Mouse (Mus musculus): ENCODE measurements around the gene Clta. TPM values are rescaled to one million over a fixed set of nuclear protein-coding genes. Genes with fewer than 3 reads are reported as not detected.

Gene Clta
- polyA plus RNA-seq, 1 experiment, result not detected

DNA sequence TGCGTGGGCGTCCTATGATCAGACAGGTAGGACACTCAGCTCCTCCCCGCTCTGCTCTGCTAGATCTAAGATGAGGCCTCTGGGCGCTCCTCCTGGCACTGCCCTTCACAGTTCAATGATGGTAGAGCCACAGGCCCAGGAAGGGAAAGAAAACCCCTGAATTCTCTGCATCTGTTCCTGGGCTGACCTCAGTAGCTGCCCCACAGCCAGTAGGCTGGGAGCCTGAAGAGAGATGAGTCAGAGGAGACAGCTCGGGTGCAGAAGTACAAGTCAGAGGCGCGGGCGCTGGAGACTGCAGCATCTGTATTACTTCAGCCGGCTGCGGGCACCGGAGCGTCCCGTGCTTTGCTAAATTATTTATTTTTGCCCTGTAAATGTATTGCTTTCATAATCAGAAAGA, 35.6 kb upstream of the Clta start:
- no peak overlapping the region for H3K27ac ChIP-seq (ENCODE audit: insufficient read depth, low read depth, low read length)
- no peak overlapping the region for H3K4me3 ChIP-seq (ENCODE audit: insufficient read depth, low read depth, low read length)
- 63% methylated on average over 13 of the region's 13 CpGs for WGBS
- no peak for TF ChIP-seq CTCF (IDR thresholded peaks at IDR 0.05; ENCODE audit: insufficient read depth, low read depth, low read length)
- TF ChIP-seq POLR2A (IDR thresholded peaks at IDR 0.05; ENCODE audit: insufficient read depth, low read depth, low read length), result no peak
- H3K4me1 ChIP-seq (ENCODE audit: control insufficient read depth, insufficient read depth, low read length), result peaks cover 16% of the 10 kb centered on the region

- no peak for TF ChIP-seq CTCF (IDR thresholded peaks at IDR 0.05; ENCODE audit: insufficient read depth, low read depth, low read length)
- Histone ChIP-seq H3K4me1 (ENCODE audit: control insufficient read depth, insufficient read depth, low read length) (peaks cover 17% of the 10 kb centered on the region), H3K27ac (ENCODE audit: insufficient read depth, low read depth, low read length) (no peak overlapping the region), H3K4me3 (ENCODE audit: insufficient read depth, low read depth, low read length) (no peak overlapping the region)
- WGBS, result 37% methylated on average over 4 of the region's 4 CpGs
Measured at GRCm38 (mm10) chr4:43969373-43969772, 34.9 kb upstream of the Clta start.

DNA sequence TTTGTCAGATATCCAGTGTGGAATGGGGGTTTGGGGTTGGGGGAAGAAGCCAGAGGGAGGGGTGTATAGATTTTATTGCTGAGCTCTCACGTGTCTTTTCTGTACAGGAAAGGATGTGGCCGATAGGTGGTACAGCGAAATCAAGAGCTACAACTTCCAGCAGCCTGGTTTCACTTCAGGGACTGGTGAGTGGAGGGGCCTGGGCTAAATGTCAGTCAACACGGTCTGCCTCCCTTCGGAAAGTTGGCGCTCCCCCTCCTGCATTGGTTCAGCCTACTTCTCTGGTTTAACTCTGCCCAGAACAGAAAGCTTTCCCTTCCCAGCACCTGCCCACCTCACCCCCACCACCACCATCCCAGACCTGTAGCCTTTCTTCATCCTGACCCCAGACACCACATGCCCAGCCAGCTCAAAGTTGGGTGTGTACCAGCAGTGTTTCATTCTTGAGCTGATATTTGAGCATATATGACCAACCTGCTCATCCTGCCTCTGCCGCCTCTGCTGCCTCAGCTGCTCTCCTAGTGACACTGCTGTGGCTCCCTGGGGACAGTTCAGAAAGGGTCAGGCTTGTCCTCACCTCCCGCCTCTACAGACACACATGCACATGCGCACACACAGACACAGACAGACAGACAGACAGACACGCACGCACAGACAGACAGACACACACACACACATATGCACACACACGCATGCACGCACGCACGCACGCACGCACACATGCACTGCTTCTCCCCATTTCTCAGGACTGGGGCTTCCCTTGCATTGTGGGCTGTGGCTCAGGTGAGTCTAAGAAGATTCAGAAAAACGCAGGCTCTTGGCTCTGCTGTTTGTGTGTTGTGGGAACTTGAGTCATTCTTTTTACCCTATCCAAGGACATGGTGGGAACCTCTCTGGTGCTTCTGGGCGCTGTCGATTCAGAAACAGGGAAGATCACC, 33.6 kb upstream of the Clta start:
- no peak overlapping the region for H3K27ac ChIP-seq (ENCODE audit: insufficient read depth, low read depth, low read length)
- H3K4me1 ChIP-seq (ENCODE audit: control insufficient read depth, insufficient read depth, low read length), result peaks cover 15% of the 10 kb centered on the region
- 92% methylated on average over 20 of the region's 20 CpGs for WGBS
- H3K4me3 ChIP-seq (ENCODE audit: insufficient read depth, low read depth, low read length), result no peak overlapping the region
- TF ChIP-seq CTCF (IDR thresholded peaks at IDR 0.05; ENCODE audit: insufficient read depth, low read depth, low read length) (no peak), POLR2A (IDR thresholded peaks at IDR 0.05; ENCODE audit: insufficient read depth, low read depth, low read length) (no peak)

DNA sequence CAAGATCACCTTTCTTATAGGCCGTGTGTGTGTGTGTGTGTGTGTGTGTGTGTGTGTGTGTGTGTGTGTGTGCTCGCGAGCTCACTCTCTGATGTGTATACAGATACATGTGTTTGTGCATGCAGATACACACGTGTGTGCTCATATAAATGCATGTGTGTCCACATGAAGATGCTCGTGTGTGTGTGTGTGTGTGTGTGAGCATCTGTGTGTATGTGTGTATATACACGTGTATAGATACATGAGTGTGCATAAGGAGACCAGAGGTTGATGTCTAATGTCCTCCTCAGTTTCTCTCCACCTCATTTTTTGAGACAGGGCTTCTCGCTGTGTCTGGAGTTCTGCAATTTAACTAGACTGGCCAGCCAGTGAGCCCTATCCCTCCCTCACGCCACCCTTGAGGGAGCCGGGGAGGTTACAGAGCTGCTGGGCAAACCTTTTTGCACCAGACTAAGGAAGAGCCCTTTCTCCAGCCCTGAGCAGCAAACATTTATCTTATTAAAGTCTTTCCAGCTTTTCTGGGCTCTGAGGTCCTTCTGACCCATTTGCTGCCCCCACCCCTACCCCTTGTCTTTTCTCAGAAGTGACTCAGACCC, 32.6 kb upstream of the Clta start:
- no peak for TF ChIP-seq CTCF (IDR thresholded peaks at IDR 0.05; ENCODE audit: insufficient read depth, low read depth, low read length)
- TF ChIP-seq POLR2A (IDR thresholded peaks at IDR 0.05; ENCODE audit: insufficient read depth, low read depth, low read length), result no peak
- Histone ChIP-seq H3K4me1 (ENCODE audit: control insufficient read depth, insufficient read depth, low read length) (peaks cover 15% of the 10 kb centered on the region), H3K4me3 (ENCODE audit: insufficient read depth, low read depth, low read length) (no peak overlapping the region), H3K27ac (ENCODE audit: insufficient read depth, low read depth, low read length) (no peak overlapping the region)
- WGBS, result 90% methylated on average over 9 of the region's 9 CpGs

DNA sequence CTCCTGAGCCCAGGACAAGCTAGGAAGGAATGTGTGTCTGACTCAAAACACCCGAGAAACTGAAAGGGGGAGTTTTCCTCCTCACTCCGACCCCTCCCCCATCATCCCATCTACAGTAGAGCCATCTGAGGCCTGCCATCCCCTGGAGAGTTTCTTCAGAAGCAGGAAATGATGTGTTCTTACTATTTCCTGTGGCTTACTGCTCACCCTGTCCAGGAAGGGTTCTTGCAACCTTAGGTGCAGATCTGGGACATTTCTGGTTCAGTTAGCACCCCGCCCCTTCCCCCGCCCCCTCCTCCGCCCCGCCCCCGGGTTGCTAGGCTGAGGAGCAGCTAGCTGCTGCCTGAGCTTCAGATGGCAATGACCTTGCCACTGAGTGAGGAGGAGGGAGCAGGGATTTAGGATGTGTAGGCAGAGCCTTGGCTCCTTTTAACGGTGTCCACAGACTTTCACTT, 32.1 kb upstream of the Clta start:
- WGBS, result 11% methylated on average over 8 of the region's 8 CpGs
- TF ChIP-seq POLR2A (IDR thresholded peaks at IDR 0.05; ENCODE audit: insufficient read depth, low read depth, low read length), result no peak
- TF ChIP-seq CTCF (IDR thresholded peaks at IDR 0.05; ENCODE audit: insufficient read depth, low read depth, low read length), result no peak
- 0 out of 2 replicates have a peak overlapping the region, but pooled peaks have one; percentile 14 for H3K27ac ChIP-seq (ENCODE audit: insufficient read depth, low read depth, low read length)

DNA sequence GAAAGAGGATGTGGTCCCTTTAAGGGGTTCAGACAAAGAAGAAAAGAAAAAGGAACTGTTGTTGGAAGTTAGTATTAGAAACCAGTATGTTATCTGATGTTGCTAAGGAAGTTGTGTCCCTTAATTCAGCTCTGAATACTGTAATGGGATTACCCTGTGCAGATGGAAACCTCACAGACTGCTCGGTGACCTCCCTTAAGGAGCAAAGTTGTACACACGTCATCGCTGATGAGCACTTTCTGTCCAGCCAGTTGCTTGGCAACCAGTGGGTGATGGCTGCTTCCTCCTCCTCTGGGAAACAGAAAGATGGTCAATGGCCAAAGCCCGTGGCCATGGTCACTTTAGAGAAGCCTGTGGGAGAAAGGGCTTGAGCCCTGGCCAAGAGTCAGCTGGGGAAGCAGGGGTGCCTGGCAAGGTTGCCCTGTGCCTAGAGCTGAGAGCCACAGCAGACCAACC, 30.7 kb upstream of the Clta start:
- peaks cover 16% of the 10 kb centered on the region for H3K4me1 ChIP-seq (ENCODE audit: control insufficient read depth, insufficient read depth, low read length)
- WGBS, result 44% methylated on average over 4 of the region's 4 CpGs
- TF ChIP-seq POLR2A (IDR thresholded peaks at IDR 0.05; ENCODE audit: insufficient read depth, low read depth, low read length) (no peak), CTCF (IDR thresholded peaks at IDR 0.05; ENCODE audit: insufficient read depth, low read depth, low read length) (no peak)
- H3K27ac ChIP-seq (ENCODE audit: insufficient read depth, low read depth, low read length), result no peak overlapping the region
- no peak overlapping the region for H3K4me3 ChIP-seq (ENCODE audit: insufficient read depth, low read depth, low read length)

More for the DNA sequence above, 32.1 kb upstream of the Clta start:
- peaks cover 15% of the 10 kb centered on the region for H3K4me1 ChIP-seq (ENCODE audit: control insufficient read depth, insufficient read depth, low read length)
- H3K4me3 ChIP-seq (ENCODE audit: insufficient read depth, low read depth, low read length), result no peak overlapping the region

DNA sequence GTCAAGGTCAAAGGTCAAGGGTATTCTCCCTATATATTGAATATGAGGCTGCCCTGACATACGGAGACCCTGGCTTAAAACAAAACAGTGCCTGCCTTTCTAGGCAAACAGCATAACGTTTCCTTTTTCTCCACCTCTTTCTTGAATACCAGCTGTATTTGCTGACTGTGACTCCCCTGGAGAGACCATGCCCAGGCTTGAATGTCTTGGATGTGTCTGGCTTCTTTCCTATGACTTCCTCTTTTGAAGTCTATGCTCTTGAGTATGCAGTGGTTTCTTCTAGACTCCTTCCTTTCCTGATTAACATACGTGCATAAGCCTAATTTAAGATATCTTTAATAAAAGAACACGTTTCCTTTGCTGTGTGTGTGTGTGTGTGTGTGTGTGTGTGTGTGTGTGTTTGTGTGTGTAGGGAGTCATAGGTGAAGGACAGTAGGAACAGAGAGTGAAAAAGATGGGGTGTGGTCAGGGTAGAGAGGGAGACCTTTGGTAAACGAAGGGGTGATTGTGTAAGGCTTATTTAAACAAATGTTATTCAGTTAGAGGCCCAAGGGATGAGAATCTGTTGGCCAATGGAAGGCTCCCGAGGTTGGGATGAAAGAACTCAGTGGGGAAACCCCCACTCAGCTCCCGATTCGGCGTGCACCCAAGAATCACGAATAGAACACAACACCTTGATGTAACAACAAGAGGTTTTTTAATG, 29.2 kb upstream of the Clta start:
- 81% methylated on average over 10 of the region's 10 CpGs for WGBS
- peaks cover 15% of the 10 kb centered on the region for H3K4me1 ChIP-seq (ENCODE audit: control insufficient read depth, insufficient read depth, low read length)
- TF ChIP-seq POLR2A (IDR thresholded peaks at IDR 0.05; ENCODE audit: insufficient read depth, low read depth, low read length), result no peak
- TF ChIP-seq CTCF (IDR thresholded peaks at IDR 0.05; ENCODE audit: insufficient read depth, low read depth, low read length), result no peak

GRCm38 (mm10) chr4:43976223-43976740, 28.0 kb upstream of the Clta start:
- TF ChIP-seq POLR2A (IDR thresholded peaks at IDR 0.05; ENCODE audit: insufficient read depth, low read depth, low read length) (no peak), CTCF (IDR thresholded peaks at IDR 0.05; ENCODE audit: insufficient read depth, low read depth, low read length) (no peak)
- peaks cover 15% of the 10 kb centered on the region for H3K4me1 ChIP-seq (ENCODE audit: control insufficient read depth, insufficient read depth, low read length)
- WGBS, result 87% methylated on average over 6 of the region's 6 CpGs
- H3K4me3 ChIP-seq (ENCODE audit: insufficient read depth, low read depth, low read length), result no peak overlapping the region
- H3K27ac ChIP-seq (ENCODE audit: insufficient read depth, low read depth, low read length), result no peak overlapping the region

More for the DNA sequence above, 29.2 kb upstream of the Clta start:
- no peak overlapping the region for H3K27ac ChIP-seq (ENCODE audit: insufficient read depth, low read depth, low read length)
- no peak overlapping the region for H3K4me3 ChIP-seq (ENCODE audit: insufficient read depth, low read depth, low read length)
